Mouse (Mus musculus): ENCODE results near the gene Arl15. TPM values are rescaled to one million over a fixed set of nuclear protein-coding genes. Genes with fewer than 3 reads are reported as not detected.

Gene Arl15
- total and polyA plus RNA-seq, 2 experiments from 2014 or later = 13.6 to 32.6 TPM

DNA sequence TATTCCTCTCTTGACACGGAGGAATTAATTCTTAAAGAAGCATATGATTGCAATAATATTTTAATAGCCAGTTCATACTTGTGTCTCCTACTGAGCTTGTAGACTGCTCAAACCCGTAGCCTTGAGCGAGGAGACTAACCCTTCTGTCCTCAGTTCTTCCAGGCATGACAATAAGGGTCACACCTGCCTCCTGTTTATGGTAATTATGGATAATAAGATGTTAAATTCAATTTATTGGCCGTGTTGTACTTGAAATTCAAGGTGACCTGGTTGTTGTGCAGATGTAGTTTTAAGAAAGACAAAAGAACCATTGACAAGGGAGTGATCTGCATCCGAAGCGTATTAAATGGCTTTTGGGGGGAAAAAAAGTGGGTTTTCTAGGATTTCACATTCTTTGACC lies 232.0 kb downstream of the Arl15 start:
- no peaks in the 10 kb centered on the region for H3K27me3 ChIP-seq (ENCODE audit: insufficient read depth, low read length)
- no peaks in the 10 kb centered on the region for H3K4me1 ChIP-seq (ENCODE audit: insufficient read depth, low read length)
- ATAC-seq (no peak), DNase-seq (ENCODE audit: low spot score) (no peak)
- H3K9me3 ChIP-seq (ENCODE audit: low read length) = no peaks in the 10 kb centered on the region
- WGBS = 75% methylated on average over 6 of the region's 6 CpGs
- no peak for TF ChIP-seq CTCF (IDR thresholded peaks at IDR 0.05; ENCODE audit: low read depth)
- H3K4me2 ChIP-seq (ENCODE audit: low read depth, low read length) = no peak overlapping the region
- no peak overlapping the region for H3K4me3 ChIP-seq (ENCODE audit: low read length)
- no peak overlapping the region for H3K27ac ChIP-seq
- H3K9ac ChIP-seq (replicated peaks; ENCODE audit: low read length) = no peak overlapping the region
- no peaks in the 10 kb centered on the region for H3K36me3 ChIP-seq (ENCODE audit: insufficient read depth, low read length)

DNA sequence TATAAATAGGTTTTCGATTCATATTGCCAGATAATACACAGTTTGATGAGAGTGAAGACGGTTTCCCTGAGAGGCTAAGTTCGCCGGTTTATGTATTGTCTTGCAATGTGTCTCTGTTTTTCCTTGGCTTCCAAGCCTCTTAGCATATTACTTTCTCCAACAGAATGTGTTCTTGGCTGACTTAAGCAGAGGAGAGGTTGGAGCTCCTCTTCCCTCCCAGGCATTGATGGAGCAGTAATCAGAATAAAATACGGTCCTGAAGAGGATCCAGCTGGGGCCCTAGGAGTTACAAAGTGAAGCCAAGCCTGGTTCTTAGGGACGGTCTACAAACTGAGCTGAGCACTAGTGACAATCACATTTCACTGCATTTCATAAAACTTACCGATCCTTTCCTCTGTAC lies 232.4 kb downstream of the Arl15 start:
- 87% methylated on average over 7 of the region's 7 CpGs for WGBS
- no peak overlapping the region for H3K4me2 ChIP-seq (ENCODE audit: low read depth, low read length)

DNA sequence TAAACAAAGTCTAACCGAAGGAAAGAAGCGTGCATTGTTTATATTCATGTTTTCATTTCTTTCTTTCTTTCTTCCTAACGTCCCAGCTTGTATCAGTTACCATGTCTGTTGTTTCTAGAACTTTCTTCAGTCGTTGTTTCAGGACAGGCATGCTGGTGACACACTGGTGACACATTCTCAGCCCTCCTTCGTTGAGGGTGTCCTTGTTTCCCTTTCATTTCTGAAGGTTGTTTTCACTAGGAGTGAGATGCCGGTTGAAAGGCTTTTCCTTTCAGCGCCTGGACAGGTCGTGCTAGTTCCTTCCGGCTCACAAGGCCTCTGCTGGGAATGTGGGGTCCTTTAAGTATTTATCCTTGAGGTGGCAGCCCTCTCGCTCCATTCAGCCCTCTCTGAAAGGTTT lies 253.8 kb downstream of the Arl15 start:
- H3K36me3 ChIP-seq (ENCODE audit: insufficient read depth, low read length) = no peaks in the 10 kb centered on the region
- 53% methylated on average over 10 of the region's 10 CpGs for WGBS
- H3K27ac ChIP-seq = no peak overlapping the region
- no peaks in the 10 kb centered on the region for H3K9me3 ChIP-seq (ENCODE audit: low read length)
- H3K4me2 ChIP-seq (ENCODE audit: low read depth, low read length) = no peak overlapping the region
- no peaks in the 10 kb centered on the region for H3K4me1 ChIP-seq (ENCODE audit: insufficient read depth, low read length)
- TF ChIP-seq CTCF (IDR thresholded peaks at IDR 0.05; ENCODE audit: low read depth) = no peak
- no peak overlapping the region for H3K4me3 ChIP-seq (ENCODE audit: low read length)
- no peak for ATAC-seq
- DNase-seq (ENCODE audit: low spot score) = no peak
- no peaks in the 10 kb centered on the region for H3K27me3 ChIP-seq (ENCODE audit: insufficient read depth, low read length)
- no peak overlapping the region for H3K9ac ChIP-seq (replicated peaks; ENCODE audit: low read length)

More for the DNA sequence above, 232.4 kb downstream of the Arl15 start:
- Histone ChIP-seq H3K9me3 (ENCODE audit: low read length) (no peaks in the 10 kb centered on the region), H3K4me1 (ENCODE audit: insufficient read depth, low read length) (no peaks in the 10 kb centered on the region), H3K27ac (no peak overlapping the region), H3K9ac (replicated peaks; ENCODE audit: low read length) (no peak overlapping the region), H3K36me3 (ENCODE audit: insufficient read depth, low read length) (no peaks in the 10 kb centered on the region), H3K4me3 (ENCODE audit: low read length) (no peak overlapping the region), H3K27me3 (ENCODE audit: insufficient read depth, low read length) (no peaks in the 10 kb centered on the region)
- no peak for TF ChIP-seq CTCF (IDR thresholded peaks at IDR 0.05; ENCODE audit: low read depth)
- ATAC-seq = no peak
- no peak for DNase-seq (ENCODE audit: low spot score)

DNA sequence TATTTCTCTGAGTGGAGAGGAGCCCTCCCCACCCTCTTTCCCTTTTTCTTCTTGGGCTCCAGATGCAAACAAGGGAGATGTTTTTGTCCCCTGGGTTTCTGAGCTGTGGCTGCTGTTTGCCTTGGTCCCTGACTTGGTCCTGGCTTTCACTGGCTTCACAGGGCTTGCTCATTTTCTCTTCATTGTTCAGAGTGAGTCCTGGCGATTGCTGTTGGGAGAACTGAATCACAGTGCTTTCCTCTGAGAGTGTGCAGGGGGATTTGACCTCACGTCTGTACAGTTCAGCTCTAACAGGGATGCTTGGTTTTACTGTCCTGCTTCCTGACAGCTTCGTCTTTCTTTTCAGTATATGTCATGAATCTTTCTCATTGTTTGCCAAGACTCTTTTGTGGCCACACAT lies 254.4 kb downstream of the Arl15 start:
- 48% methylated on average over 3 of the region's 3 CpGs for whole genome bisulfite sequencing

DNA sequence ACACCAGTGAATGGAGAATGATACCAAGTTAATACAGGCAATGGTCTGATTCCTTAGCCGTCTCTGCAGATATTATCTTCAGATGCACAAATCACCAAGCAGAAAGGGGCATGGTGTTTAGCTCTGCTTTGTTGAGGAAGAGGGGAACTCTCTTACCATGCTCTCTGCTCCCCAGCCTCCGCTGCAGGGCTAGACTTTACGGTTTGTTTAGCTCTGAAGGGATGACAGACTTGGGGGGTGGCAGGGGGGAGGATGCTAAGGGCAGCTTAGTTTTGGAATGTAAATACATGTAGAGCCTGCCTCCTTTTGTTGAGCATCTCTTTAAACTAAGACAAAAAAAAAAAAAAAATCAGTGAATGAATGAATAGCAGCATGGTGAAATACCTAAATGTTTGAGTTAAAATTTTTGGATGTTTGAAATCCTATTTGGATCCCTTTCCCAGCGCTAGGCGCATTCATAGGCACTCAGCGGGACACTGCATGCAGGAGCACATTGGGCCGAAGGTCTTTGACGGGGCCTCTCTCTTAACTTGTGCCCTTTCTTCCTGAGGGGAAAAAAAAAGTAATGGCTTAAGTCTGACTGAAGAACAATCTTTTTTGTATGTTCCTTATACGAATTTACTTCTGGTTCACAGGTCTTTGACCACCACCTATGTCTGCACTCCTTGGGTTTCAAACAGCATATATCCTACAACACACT lies 257.0 kb downstream of the Arl15 start:
- no peak overlapping the region for H3K9ac ChIP-seq (replicated peaks; ENCODE audit: low read length)
- no peaks in the 10 kb centered on the region for H3K9me3 ChIP-seq (ENCODE audit: low read length)
- H3K27ac ChIP-seq = no peak overlapping the region
- no peak overlapping the region for H3K4me3 ChIP-seq (ENCODE audit: low read length)
- H3K4me1 ChIP-seq (ENCODE audit: insufficient read depth, low read length) = no peaks in the 10 kb centered on the region
- H3K4me2 ChIP-seq (ENCODE audit: low read depth, low read length) = no peak overlapping the region
- no peak for TF ChIP-seq CTCF (IDR thresholded peaks at IDR 0.05; ENCODE audit: low read depth)
- no peaks in the 10 kb centered on the region for H3K27me3 ChIP-seq (ENCODE audit: insufficient read depth, low read length)
- ATAC-seq (no peak), DNase-seq (ENCODE audit: low spot score) (no peak)
- WGBS = 46% methylated on average over 9 of the region's 9 CpGs
- no peaks in the 10 kb centered on the region for H3K36me3 ChIP-seq (ENCODE audit: insufficient read depth, low read length)

More for the DNA sequence above, 254.4 kb downstream of the Arl15 start:
- DNase-seq (ENCODE audit: low spot score) (no peak), ATAC-seq (no peak)
- Histone ChIP-seq H3K9me3 (ENCODE audit: low read length) (no peaks in the 10 kb centered on the region), H3K4me2 (ENCODE audit: low read depth, low read length) (no peak overlapping the region), H3K27me3 (ENCODE audit: insufficient read depth, low read length) (no peaks in the 10 kb centered on the region), H3K9ac (replicated peaks; ENCODE audit: low read length) (no peak overlapping the region), H3K36me3 (ENCODE audit: insufficient read depth, low read length) (no peaks in the 10 kb centered on the region), H3K27ac (no peak overlapping the region), H3K4me3 (ENCODE audit: low read length) (no peak overlapping the region), H3K4me1 (ENCODE audit: insufficient read depth, low read length) (no peaks in the 10 kb centered on the region)
- TF ChIP-seq CTCF (IDR thresholded peaks at IDR 0.05; ENCODE audit: low read depth) = no peak

DNA sequence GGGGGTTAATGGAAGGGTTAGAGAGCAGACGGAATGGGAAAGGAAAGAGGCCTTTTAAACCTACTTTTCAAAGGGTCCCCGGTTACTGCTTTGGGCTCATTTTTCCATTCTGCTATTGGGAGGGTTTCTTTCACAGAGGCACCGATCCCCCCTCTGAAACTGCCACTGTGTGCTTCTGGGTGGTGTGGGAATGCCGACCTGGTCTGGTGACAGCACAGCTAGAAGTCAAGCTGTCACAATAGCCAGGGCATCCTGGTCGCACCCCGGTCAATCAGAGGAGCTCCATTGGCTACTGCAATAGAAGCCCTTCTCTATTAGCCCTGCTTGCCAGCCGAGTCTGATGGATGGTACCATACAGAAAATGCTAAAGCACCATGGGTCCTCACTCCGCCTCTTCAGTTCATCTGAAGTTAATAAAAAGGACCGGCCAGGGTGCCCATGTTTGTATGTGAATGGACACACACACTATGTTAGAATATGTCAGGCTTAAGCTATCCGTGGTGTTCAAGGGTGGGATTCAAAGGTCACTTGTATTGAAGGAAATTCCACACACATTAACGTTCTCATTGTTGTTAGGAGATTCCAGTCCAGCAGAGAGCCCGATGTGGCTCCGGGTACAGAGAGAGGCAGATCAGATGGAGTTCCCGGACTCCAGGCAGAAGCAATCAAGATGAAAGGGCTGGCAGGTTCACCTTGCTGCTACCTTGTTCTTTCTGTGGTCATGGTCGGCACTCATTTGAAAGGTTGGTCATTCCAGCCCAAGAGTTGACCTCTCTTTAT lies 258.3 kb downstream of the Arl15 start:
- no peak for ATAC-seq
- H3K9ac ChIP-seq (replicated peaks; ENCODE audit: low read length) = no peak overlapping the region
- no peak for DNase-seq (ENCODE audit: low spot score)
- 35% methylated on average over 15 of the region's 15 CpGs for WGBS
- H3K27ac ChIP-seq = no peak overlapping the region
- TF ChIP-seq CTCF (IDR thresholded peaks at IDR 0.05; ENCODE audit: low read depth) = no peak
- no peaks in the 10 kb centered on the region for H3K4me1 ChIP-seq (ENCODE audit: insufficient read depth, low read length)
- no peaks in the 10 kb centered on the region for H3K36me3 ChIP-seq (ENCODE audit: insufficient read depth, low read length)
- H3K4me2 ChIP-seq (ENCODE audit: low read depth, low read length) = no peak overlapping the region
- no peaks in the 10 kb centered on the region for H3K27me3 ChIP-seq (ENCODE audit: insufficient read depth, low read length)
- no peak overlapping the region for H3K4me3 ChIP-seq (ENCODE audit: low read length)
- H3K9me3 ChIP-seq (ENCODE audit: low read length) = no peaks in the 10 kb centered on the region

DNA sequence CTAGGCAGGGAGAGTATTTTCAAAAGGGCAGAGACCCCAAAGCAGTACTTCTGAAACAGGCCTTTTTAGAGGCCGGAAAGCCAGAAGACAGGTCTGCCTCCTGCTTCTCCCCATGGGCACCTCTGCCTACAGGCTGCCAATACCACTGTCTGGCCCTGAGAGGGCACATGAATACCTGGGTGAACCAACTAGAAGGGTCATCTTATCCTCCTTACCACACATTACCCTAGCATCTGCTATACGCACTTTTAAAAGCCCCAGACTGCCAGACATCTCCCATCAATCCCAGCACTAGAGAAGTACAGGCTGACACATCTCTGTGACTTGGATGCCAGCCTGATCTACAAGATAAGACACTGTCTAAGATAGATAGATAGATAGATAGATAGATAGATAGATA lies 259.0 kb downstream of the Arl15 start:
- no peaks in the 10 kb centered on the region for H3K36me3 ChIP-seq (ENCODE audit: insufficient read depth, low read length)

More for the DNA sequence above, 259.0 kb downstream of the Arl15 start:
- Histone ChIP-seq H3K4me3 (ENCODE audit: low read length) (no peak overlapping the region), H3K27ac (no peak overlapping the region), H3K27me3 (ENCODE audit: insufficient read depth, low read length) (no peaks in the 10 kb centered on the region), H3K9me3 (ENCODE audit: low read length) (no peaks in the 10 kb centered on the region), H3K4me1 (ENCODE audit: insufficient read depth, low read length) (no peaks in the 10 kb centered on the region), H3K4me2 (ENCODE audit: low read depth, low read length) (no peak overlapping the region), H3K9ac (replicated peaks; ENCODE audit: low read length) (no peak overlapping the region)
- no peak for TF ChIP-seq CTCF (IDR thresholded peaks at IDR 0.05; ENCODE audit: low read depth)
- DNase-seq (ENCODE audit: low spot score) = no peak
- WGBS = 90% methylated on average over 2 of the region's 2 CpGs
- ATAC-seq = no peak

All from hindbrain, postnatal 0 days (tissue).